Mouse (Mus musculus): ENCODE results near the gene Ccdc71. TPM values are rescaled to one million over a fixed set of nuclear protein-coding genes. Genes with fewer than 3 reads are reported as not detected.

Ccdc71 gene
- polyA plus RNA-seq, 1 experiment, result 26.4 TPM

- no peak for TF ChIP-seq GATA1 (IDR thresholded peaks at IDR 0.05; ENCODE audit: low read length)
These were observed 19.5 kb downstream of the Ccdc71 start, which contains the start of gene Lamb2 for GRCm38 (mm10) chr9:108479721-108480351. Gene Lamb2, plus strand, starts transcription at chr9:108479736.

DNA sequence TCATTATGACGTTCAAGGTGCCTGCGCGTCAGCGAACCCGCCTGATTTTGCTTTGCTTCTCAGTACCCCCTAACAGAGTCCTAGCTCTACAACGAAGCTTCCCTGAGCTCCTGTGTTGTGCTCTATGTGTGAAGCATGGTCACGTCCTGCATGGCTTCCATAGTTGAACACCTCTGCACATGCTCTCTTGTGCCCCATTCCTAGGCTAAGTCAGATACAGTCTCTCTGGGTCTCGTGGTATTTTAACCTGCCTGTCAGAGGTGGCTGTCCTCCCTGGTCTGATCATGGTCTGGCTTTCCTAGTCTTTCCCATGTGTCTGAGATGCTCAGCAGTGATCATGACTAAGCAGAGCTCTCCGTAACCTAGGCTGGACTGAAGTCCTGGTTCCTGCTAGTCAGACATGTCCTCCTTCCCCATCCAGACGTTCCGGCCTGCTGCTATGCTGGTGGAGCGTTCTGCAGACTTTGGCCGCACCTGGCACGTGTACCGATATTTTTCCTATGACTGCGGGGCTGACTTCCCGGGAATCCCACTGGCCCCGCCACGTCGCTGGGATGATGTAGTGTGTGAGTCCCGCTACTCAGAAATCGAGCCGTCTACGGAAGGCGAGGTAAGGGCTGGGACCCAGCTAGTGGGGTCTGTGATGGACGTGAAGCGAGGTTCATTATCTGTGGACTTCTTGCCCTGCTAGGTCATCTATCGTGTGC lies 20.6 kb downstream of the Ccdc71 start:
- TF ChIP-seq GATA1 (IDR thresholded peaks at IDR 0.05; ENCODE audit: low read length), result no peak

DNA sequence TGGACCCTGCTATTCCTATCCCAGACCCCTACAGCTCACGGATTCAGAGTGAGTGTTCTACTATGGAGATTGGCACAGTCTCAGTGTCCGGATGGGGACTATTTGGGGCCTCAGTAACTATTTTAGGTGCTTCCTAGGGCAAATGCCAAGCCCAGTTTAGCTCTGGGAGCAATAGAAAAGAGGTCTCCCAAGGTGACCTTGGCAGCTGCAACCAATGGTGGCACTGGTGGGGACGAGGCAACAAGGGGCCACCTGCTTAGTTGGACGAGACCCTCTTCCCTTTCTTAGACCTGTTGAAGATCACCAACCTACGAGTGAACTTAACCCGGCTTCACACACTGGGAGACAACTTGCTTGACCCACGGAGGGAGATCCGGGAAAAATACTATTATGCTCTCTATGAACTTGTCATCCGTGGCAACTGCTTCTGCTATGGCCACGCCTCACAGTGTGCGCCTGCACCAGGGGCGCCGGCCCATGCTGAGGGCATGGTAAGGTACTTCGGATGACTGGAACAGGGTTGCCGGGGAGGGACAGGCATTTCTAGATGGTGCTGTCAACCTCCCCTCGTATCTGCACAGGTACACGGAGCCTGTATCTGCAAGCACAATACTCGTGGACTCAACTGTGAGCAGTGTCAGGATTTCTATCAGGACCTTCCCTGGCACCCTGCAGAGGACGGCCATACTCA lies 21.3 kb downstream of the Ccdc71 start:
- TF ChIP-seq GATA1 (IDR thresholded peaks at IDR 0.05; ENCODE audit: low read length), result no peak

DNA sequence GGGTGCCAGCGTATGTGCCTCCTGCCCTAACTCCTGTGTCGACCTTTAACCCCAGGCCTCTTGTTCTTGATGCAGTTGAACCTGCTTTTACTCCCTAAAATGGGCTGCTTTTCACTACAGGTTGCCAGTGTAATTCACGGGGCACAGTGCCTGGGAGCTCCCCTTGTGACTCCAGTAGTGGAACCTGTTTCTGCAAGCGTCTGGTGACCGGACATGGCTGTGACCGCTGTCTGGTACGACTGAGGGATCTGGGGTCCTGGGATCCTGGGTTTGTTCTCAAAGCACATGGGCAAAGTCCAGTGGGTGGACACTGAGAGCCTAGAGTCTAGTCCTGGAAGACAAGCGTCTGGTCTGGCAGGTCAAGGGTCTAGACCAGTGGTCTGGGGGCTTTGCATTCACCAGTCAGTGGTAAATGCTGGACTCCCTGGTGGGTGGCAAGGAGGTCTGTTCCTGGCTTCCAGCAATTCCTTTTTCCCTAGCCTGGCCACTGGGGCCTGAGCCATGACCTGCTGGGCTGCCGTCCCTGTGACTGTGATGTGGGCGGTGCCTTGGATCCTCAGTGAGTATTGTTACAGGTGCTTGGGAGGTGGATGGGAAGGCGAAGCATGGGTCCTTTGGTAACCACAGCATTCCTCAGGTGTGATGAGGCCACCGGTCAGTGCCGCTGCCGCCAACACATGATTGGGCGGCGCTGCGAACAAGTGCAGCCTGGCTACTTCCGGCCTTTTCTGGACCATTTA lies 22.9 kb downstream of the Ccdc71 start:
- no peak for TF ChIP-seq GATA1 (IDR thresholded peaks at IDR 0.05; ENCODE audit: low read length)

- TF ChIP-seq GATA1 (IDR thresholded peaks at IDR 0.05; ENCODE audit: low read length), result no peak
These were observed 23.7 kb downstream of the Ccdc71 start for GRCm38 (mm10) chr9:108484021-108484420.

GRCm38 (mm10) chr9:108485301-108485875 lies 25.1 kb downstream of the Ccdc71 start:
- TF ChIP-seq GATA1 (IDR thresholded peaks at IDR 0.05; ENCODE audit: low read length), result no peak

GRCm38 (mm10) chr9:108486973-108487530 lies 26.7 kb downstream of the Ccdc71 start:
- no peak for TF ChIP-seq GATA1 (IDR thresholded peaks at IDR 0.05; ENCODE audit: low read length)

DNA sequence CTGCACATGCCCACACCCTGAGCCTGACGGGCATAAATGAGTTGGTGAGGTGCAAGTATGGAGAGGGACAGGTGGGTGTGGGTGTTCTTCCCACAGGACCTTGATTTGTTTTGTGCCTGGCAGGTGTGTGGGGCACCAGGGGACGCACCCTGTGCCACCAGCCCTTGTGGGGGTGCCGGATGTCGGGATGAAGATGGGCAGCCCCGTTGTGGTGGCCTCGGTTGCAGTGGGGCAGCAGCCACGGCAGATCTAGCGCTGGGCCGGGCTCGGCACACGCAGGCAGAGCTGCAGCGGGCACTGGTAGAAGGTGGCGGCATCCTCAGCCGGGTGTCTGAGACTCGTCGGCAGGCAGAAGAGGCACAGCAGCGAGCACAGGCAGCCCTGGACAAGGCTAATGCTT lies 28.1 kb downstream of the Ccdc71 start:
- no peak for TF ChIP-seq GATA1 (IDR thresholded peaks at IDR 0.05; ENCODE audit: low read length)

DNA sequence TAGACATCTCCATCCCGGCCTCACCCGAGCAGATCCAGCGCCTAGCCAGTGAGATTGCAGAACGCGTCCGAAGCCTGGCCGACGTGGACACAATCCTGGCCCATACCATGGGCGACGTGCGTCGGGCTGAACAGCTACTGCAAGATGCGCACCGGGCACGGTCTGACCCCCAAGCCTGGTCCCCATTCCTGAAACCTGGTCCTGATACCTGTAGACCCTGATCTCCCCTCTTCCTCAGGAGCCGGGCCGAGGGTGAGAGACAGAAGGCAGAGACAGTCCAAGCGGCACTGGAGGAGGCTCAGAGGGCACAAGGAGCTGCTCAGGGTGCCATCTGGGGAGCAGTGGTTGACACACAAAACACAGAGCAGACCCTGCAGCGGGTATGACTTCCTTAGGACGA lies 28.9 kb downstream of the Ccdc71 start:
- TF ChIP-seq GATA1 (IDR thresholded peaks at IDR 0.05; ENCODE audit: low read length), result no peak

DNA sequence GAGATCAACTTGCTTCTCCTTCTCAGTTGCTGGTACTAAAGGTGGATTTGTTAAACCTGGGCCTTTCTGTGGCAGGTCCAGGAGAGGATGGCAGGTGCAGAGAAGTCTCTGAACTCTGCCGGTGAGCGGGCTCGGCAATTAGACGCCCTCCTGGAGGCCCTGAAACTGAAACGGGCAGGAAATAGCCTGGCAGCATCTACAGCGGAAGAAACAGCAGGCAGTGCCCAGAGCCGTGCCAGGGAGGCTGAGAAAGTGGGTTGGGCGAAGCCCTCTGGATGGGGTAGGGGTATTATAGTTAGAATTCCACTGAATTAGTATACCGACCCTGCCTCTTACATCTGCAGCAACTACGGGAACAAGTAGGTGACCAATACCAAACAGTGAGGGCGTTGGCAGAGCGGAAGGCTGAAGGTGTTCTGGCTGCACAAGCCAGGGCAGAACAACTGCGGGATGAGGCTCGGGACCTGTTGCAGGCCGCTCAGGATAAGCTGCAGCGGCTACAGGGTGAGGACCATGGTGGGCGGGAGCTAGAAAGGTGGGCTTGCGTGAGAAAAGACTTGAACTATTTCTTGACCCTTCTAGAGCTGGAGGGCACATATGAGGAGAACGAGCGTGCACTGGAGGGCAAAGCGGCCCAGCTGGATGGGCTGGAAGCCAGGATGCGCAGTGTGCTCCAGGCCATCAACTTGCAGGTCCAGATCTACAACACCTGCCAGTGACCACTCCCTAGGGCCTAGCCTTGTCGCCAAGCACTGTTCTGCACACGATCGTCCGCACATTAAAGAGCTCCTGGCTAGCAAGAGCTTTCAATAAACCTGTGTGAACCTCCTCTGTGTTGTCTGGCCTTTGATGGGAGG lies 29.6 kb downstream of the Ccdc71 start:
- no peak for TF ChIP-seq GATA1 (IDR thresholded peaks at IDR 0.05; ENCODE audit: low read length)

- TF ChIP-seq GATA1 (IDR thresholded peaks at IDR 0.05; ENCODE audit: low read length), result no peak
These were observed 30.4 kb downstream of the Ccdc71 start, which contains the start of gene Usp19 for GRCm38 (mm10) chr9:108490559-108491285. Gene Usp19, plus strand, starts transcription at chr9:108490602.

GRCm38 (mm10) chr9:108491286-108491580 lies 30.9 kb downstream of the Ccdc71 start:
- TF ChIP-seq GATA1 (IDR thresholded peaks at IDR 0.05; ENCODE audit: low read length), result no peak

DNA sequence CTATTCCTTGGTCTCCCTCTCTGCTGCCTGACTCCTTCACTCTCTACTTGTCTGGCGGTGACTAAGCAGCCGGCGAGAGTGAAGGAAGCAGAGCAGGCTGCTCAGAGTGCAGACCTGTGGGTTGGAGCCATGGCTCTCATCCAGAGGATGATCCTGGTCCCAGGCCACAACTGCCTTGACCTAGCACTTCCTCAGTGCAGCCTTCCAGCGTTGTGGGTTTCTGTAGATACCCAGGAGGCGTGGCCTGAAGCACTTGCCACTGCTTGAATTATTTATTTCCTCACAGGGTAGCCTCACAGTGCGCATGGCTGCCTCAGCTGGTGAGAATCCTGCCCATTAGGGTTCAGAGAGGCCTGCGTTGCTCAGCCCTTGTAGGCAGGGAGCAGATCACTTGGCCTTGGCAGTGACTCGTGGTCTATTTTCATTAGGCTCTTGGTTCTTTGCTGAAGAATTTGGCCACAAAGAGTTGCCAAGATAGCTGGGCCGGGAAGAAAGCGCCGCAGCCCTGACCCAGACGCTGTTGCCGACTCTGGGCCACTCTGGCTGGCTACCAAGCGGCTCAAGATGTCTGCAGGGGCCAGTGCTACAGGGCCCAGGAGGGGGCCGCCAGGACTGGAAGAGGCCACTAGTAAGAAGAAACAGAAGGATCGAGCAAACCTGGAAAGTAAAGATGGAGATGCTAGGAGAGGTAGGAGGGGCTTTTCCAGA lies 31.9 kb downstream of the Ccdc71 start:
- no peak for TF ChIP-seq GATA1 (IDR thresholded peaks at IDR 0.05; ENCODE audit: low read length)
